Mouse (Mus musculus) gastrocnemius, postnatal 14 days (tissue): ENCODE measurements around the gene Armcx4. TPM values are rescaled to one million over a fixed set of nuclear protein-coding genes. Genes with fewer than 3 reads are reported as not detected.

ENCODE experiments used
- DNase-seq: peaks from one replicate; pipeline ENCODE4 v3.0.0; 2021; ENCODE audit warnings: mixed read lengths
- intact Hi-C: fragments of 180-260 bp; cut with DNase I; formaldehyde crosslinking; loops from one replicate; pipeline ENCODE4 v1.15.1; 2025; ENCODE audit warnings: low total_unique reads
- total RNA-seq, 2 experiments: library from RNA; stranded (reverse); gene quantifications; 2 replicates each; pipeline ENCODE4 v1.2.3; 2021

The Armcx4 gene
- total RNA-seq, 2 experiments from 2014 or later = 13.2 to 20.1 TPM

DNA sequence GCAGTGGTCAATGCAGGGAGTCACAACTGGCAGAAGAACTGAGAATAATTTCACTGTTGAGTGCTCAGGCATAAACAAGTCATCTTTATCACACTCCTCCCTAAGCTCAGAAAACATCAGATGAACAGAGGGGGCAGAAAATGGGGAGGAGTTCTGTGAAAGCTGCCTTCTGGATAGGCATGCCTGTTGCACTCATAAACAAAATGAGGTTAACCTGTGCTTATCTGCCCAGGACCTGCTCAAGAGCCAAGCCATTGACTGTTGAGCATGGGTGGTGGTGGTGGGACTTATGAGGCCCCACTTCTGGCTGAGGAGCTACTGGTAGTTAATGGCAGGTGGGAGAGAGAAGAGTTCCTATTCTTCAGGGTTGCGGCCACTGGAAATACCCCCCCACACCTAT lies 51.5 kb downstream of the Armcx4 start:
- DNase-seq = no peak
- intact Hi-C loops = no loop called here

DNA sequence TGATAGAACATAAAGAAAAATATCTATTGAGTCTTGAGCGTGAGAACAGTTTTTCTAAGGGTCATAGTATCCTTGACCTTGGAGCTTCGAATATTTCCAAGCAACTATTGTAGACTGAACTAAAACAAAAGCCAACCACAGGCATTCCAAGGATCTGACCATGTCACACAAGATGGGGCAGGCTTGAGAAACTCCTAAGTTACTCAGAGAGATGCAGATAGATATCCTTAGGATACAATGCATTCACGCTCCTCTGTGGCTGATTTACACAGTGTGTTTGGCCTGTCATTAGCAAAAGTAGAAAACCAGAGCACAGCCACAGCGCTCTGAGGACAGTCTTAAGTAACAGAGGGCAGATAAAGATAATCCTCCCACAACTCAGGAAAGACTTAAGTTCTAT lies 52.8 kb downstream of the Armcx4 start:
- DNase-seq = no peak

DNA sequence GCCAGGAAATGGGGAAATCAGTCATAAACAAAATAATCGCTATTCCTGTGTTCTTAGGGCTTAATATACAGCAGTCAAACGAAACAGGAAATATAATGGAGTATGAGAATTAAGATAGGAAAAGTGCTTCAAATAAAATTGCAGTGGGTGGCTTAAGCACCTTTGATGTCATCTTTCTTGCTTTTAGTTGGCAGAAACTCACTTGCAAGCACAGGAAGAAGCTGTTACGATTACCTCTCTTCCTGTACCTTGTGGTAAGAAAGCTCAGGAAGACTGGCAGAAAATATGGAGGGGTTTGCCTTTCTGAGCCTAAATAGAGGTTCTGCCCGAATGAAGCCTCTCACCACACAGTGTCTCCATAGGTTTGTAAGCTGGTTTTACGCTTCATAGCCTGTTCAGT lies 55.5 kb downstream of the Armcx4 start:
- intact Hi-C loops = no loop called here
- DNase-seq = no peak

More for the DNA sequence above, 52.8 kb downstream of the Armcx4 start:
- intact Hi-C loops = no loop called here

Other genes starting within 250 kb of the Armcx4 start
- not detected for gene Taf7l, start 210.0 kb upstream of the Armcx4 start, total RNA-seq
- gene Timm8a1, start 144.7 kb upstream of the Armcx4 start, total RNA-seq = 10 to 100 TPM; 14.6 to 19.1 TPM
- gene Btk, start 102.9 kb upstream of the Armcx4 start, total RNA-seq = under 1 TPM; 0.27 to 0.62 TPM
- gene Rpl36a, start 100.9 kb upstream of the Armcx4 start, total RNA-seq = 100 to 1,000 TPM; 195 to 198 TPM
- 1 to 10 TPM; 1.8 TPM for gene Gla, start 85.4 kb upstream of the Armcx4 start, total RNA-seq
- gene Hnrnph2, start 85.3 kb upstream of the Armcx4 start, total RNA-seq = 10 to 100 TPM; 49.6 to 52.6 TPM
- 1 to 10 TPM; 5.6 to 6.6 TPM for gene Armcx1, start 31.4 kb downstream of the Armcx4 start, total RNA-seq
- gene Armcx6, start 64.9 kb downstream of the Armcx4 start, total RNA-seq = 1 to 10 TPM; 4.7 to 5.8 TPM
- 10 to 100 TPM; 33.3 to 42.6 TPM for gene Armcx3, start 70.1 kb downstream of the Armcx4 start, total RNA-seq
- 10 to 100 TPM; 12.9 to 18.6 TPM for gene Armcx2, start 122.7 kb downstream of the Armcx4 start, total RNA-seq